Mouse (Mus musculus) 3T3-L1 (cell line): ENCODE measurements around the gene Igfbpl1.

Source experiments
- DNase-seq: peaks from one replicate; pipeline ENCODE4 v3.0.0-alpha.2; 2015; ENCODE audit warnings: low read depth, low spot score

Gene Igfbpl1

GRCm38 (mm10) chr4:45826275-45827040, at the start of gene Igfbpl1:
Igfbpl1 (minus strand) TSS chr4:45826923.
- no peak for DNase-seq

- DNase-seq = no peak
These were observed 45.4 kb upstream of the Igfbpl1 start for GRCm38 (mm10) chr4:45872147-45872546.

GRCm38 (mm10) chr4:45869021-45869815, 42.5 kb upstream of the Igfbpl1 start:
- DNase-seq = no peak

- DNase-seq = no peak
These were observed 40.7 kb upstream of the Igfbpl1 start for GRCm38 (mm10) chr4:45867416-45867815.

- no peak for DNase-seq
These were observed 34.4 kb upstream of the Igfbpl1 start for GRCm38 (mm10) chr4:45861160-45861559.

GRCm38 (mm10) chr4:45855803-45856424, 29.2 kb upstream of the Igfbpl1 start:
- DNase-seq = peak; percentile 82

- no peak for DNase-seq
These were observed 26.9 kb upstream of the Igfbpl1 start for GRCm38 (mm10) chr4:45853496-45854246.

- peak; percentile 58 for DNase-seq
These were observed 24.9 kb upstream of the Igfbpl1 start for GRCm38 (mm10) chr4:45851640-45852051.

GRCm38 (mm10) chr4:45849419-45849818, 22.7 kb upstream of the Igfbpl1 start:
- no peak for DNase-seq

- no peak for DNase-seq
These were observed 22.1 kb upstream of the Igfbpl1 start for GRCm38 (mm10) chr4:45848825-45849156.

- DNase-seq = no peak
These were observed 21.5 kb upstream of the Igfbpl1 start, which contains the start of gene Stra6l for GRCm38 (mm10) chr4:45848109-45848824. Stra6l (plus strand) TSS chr4:45848664.

- no peak for DNase-seq
These were observed 19.5 kb upstream of the Igfbpl1 start for GRCm38 (mm10) chr4:45846263-45846662.

GRCm38 (mm10) chr4:45844355-45844754, 17.6 kb upstream of the Igfbpl1 start:
- peak; percentile 50 for DNase-seq

GRCm38 (mm10) chr4:45833461-45833860, 6.7 kb upstream of the Igfbpl1 start:
- no peak for DNase-seq

- no peak for DNase-seq
These were observed 5.3 kb upstream of the Igfbpl1 start for GRCm38 (mm10) chr4:45831996-45832395.

GRCm38 (mm10) chr4:45829907-45830759, 3.4 kb upstream of the Igfbpl1 start:
- DNase-seq = no peak

- DNase-seq = no peak
These were observed 1.8 kb downstream of the Igfbpl1 start for GRCm38 (mm10) chr4:45824761-45825556.

GRCm38 (mm10) chr4:45824049-45824760, 2.5 kb downstream of the Igfbpl1 start:
- no peak for DNase-seq
